Mouse (Mus musculus) mouse trophoblast stem cell (cell line): ENCODE results near the gene Sh2d3c.

Experiments
- in situ Hi-C, 2 experiments: fragments of 300-500 bp; cut with MseI, MboI; formaldehyde crosslinking; loops; 2 replicates in 1 of 2; 3 replicates in 1 of 2; pipeline ENCODE4 v1.15.1; 2025

Sh2d3c gene

GRCm38 (mm10) chr2:32722581-32722980 is 1.7 kb downstream of the Sh2d3c start:
- in situ Hi-C loops, result no loop called here

DNA sequence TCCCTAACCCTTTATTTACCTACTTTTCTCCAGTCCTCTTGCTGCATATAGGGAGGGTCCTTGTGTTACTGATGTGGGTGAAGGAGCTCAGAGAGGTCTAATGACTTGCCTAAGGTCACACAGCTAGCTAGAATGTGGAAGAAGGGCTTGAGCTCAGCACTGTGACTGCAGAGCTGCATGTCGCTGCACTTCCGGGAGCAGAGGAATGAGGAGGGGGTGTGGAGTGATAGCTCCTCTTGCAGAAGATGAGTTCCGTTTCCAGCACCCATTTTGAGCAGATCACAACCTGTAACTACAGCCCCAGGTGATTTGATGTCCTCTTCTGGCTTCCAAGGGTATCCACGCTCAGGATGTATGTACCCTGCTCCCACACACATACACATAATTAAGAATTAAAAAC is 3.3 kb downstream of the Sh2d3c start:
- in situ Hi-C loops, result no loop called here

GRCm38 (mm10) chr2:32724832-32725790 is 4.3 kb downstream of the Sh2d3c start:
- in situ Hi-C loops, result no loop called here

DNA sequence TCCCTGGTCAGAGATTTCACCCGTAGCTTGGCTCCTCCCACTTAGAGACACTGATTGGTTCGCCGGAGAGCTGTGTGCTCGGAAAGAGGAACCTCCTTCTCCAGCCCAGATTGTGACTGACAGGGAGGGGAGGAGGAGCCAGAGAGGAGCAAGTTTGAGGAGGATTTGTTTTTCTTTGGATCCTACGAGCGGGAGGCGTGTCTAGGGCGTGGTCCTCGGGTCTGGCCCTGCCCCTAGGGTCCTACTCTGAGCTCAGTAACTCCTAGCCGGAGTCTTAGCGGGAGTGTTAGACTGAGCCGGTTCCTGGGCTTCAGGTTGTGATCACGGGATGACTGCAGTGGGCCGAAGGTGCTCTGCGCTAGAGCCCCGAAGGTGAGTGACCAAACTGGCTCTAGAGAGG is 6.6 kb downstream of the Sh2d3c start:
- in situ Hi-C loops, result no loop called here

DNA sequence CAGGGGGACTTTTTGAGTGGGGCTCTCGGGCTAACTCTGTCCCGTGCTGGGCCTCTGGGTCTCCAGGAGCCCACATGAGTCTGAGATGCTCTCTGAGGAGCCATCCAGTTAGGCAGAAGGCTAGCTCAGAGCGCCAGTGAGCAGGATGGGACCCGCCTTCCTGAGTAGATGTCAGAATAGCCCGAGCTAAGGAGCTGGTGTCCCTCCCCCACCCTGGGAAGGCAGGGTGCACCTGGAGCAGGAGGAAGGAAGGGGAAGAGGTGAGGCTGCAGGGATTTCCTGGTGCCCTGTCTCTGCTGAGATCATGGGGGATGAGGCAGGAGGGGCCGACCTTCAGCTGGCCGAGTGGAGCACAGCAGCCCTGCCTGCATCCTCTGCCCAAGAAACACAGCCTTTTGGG is 7.6 kb downstream of the Sh2d3c start:
- in situ Hi-C loops, result no loop called here

DNA sequence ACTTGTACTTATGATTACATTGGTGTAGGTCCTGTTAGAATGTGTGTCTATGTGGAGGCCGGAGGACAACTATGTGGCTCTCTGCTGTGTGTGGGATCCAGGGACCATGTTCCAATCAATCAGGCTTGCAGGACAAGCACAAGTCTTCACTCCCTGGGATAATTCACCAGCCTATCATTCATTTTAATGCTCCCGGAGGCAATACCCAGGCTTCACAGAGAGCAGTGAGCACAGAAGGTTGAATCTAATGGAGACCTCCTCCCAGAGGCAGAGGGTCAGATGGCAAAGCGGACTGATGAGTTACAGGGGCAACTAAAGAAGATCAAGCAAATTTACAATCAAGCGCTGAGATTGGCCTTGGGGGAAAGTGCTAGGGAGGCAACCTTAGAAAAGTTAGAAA is 8.7 kb downstream of the Sh2d3c start:
- in situ Hi-C loops, result no loop called here

GRCm38 (mm10) chr2:32730854-32731253 is 10.0 kb downstream of the Sh2d3c start:
- in situ Hi-C loops, result no loop called here

DNA sequence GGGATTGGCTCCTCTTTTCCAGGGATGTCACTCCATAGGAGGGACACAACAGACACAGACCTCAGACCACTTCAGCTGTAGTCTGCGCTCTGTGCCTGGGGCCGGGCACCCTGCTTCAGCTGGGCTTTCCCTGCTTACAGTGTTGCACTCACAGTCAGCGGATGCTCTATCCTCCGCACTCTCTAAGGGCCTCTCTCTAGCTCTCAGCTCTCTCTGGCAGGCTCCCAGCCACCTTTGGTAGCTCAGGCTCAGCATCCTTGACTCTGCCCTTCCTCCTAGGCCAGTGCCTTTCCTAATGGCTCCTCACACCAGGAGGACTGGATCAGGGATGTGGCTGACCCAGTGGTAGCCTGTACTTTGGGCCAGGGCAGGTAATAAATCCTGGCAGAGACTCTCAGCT is 11.1 kb downstream of the Sh2d3c start:
- in situ Hi-C loops, result no loop called here

GRCm38 (mm10) chr2:32732695-32733094 is 11.8 kb downstream of the Sh2d3c start:
- in situ Hi-C loops, result no loop called here

DNA sequence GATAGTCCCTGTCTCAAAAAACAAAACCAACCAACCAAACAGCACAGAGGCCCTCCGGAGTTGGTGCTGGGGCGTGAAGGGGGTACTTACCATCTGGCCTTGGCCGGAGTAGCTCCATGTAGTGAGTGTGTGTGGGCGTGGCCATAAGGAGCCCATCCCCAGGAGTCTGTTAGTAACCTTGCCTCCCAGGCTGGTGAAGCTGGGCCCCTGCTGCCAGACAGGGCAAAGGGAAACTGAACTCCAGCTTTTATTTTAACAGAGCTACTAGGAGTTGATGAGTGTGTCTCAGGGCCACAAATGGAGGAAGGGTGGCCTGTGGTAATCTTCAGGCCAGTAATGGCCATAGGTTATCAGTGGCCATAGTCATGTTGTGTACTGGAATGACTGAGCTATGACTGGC is 13.6 kb downstream of the Sh2d3c start:
- in situ Hi-C loops, result no loop called here

DNA sequence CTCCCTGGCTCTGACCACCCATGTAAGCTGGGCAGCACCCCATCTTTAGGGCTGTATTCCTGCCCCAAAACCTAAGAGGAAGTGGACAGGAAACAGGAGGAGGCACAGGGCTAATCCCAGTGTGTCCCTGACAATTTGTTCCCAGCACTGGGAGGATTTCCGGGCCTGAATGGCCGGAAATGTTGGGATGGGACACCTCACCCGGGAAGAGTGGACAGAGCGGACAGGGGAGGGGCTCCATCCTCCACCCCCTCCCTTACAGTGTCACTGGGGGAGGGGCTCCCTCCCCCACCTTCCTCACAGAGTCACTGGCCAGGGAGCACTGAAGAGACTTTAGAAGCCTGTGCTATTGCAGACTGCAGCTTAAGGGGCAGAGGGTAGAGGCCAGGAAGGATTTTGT is 14.1 kb downstream of the Sh2d3c start:
- in situ Hi-C loops, result no loop called here

GRCm38 (mm10) chr2:32736306-32736829 is 15.5 kb downstream of the Sh2d3c start:
- in situ Hi-C loops, result no loop called here

DNA sequence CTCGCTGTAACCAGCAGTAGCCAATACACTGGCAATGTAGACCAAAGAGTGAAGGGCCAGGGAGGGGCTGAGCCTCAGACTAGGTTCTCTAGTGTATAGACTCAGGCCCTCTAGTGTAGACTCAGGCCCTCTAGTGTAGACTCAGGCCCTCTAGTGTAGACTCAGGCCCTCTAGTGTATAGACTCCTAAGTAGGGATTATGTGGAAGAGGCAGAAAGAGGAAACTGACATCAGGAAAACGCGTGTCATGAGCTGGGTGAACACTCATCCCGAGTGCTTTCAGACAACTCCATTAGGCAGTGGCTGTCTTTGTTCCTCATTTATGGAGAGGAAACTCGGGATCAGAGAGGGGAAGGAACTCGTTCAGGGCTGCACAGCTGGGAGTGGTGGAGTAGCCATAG is 16.2 kb downstream of the Sh2d3c start:
- in situ Hi-C loops, result no loop called here

GRCm38 (mm10) chr2:32739311-32739710 is 18.5 kb downstream of the Sh2d3c start:
- in situ Hi-C loops, result no loop called here

DNA sequence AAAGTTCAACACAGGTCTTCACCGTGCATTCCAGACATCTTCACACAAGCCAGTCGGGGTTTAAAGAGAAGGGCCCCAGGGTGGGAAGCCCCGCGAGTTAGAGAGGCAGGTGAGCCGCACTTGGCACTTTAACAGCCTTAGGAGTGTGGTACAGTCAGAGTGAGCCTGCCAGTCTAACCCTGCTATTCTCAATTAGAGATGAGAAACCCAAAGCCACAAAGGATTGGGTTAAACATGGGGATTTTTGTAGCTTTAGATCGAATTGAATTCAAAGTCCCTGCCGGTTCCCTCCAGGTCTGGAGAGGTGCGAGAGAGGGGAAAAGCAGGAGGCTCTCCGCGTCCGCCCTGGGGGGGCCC is 20.0 kb downstream of the Sh2d3c start, which contains the start of gene 6330409D20Rik:
Gene 6330409D20Rik (minus strand): TSS at position 101 of the 357 bp plus-strand sequence.
- in situ Hi-C loops, result no loop called here

DNA sequence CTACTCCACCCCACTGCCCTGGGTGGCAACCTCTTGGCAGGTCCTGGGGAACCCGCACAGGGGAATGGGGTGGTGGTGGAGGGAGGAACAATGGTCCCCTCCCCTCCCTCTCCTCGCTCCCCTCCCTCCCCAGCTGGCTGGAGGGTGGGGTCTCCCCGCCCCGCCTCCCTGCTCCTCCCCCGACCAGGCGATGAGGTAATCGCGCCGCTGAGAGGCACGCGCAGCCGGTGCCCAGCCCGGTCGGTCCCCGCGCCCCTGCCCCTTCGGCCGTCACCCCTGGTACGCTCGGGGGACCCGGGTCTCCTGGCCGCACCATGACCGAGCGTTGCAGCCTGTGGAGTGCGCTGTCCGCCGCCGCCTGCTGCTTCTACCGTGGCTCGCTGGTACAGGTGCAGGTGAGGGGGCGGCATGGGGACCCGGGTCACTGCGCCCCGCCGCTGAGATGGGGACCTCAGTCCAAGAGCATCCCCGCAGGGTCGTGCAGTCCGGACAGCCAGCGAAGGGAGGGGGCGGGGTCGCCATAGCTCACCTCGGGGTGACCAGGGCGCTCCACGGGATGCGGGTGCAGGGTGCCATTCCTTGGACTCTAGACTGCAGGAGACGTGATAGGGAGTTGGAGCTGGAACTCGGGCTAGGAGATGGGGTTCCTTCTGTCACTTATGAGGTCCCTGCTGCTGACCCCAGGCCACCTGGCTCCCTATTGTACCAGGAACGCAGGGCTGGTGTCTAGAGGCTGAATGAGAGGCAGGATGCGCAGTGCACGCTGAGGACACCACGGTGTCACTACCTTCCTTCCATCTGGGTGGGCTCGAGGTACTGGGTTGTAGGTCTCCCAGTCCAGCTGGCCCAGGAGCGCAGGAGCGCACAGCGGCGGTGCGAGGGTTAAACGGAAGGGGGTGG is 20.7 kb downstream of the Sh2d3c start:
- in situ Hi-C loops, result no loop called here

DNA sequence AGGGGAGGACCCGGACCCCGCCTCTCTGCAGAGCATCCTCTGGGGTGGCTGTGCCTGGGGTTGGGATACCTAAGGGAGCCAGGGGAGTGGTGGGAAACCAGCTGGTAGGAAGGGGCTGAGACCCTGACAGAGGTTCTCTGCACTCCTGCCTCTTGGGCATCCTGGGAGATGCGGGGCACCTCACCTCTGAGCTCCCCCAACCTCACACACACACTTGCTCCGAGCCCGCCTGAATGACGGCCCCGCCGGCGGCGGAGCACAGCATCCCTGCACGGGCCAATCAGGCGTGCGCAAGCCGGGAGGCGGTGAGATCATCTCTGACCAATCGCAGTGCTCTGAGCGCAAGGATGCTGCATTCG is 21.3 kb downstream of the Sh2d3c start:
- in situ Hi-C loops, result no loop called here

- in situ Hi-C loops, result no loop called here
Observed at GRCm38 (mm10) chr2:32744272-32744982, 23.6 kb downstream of the Sh2d3c start.

- in situ Hi-C loops, result no loop called here
Observed at GRCm38 (mm10) chr2:32749082-32749481, 28.2 kb downstream of the Sh2d3c start.

DNA sequence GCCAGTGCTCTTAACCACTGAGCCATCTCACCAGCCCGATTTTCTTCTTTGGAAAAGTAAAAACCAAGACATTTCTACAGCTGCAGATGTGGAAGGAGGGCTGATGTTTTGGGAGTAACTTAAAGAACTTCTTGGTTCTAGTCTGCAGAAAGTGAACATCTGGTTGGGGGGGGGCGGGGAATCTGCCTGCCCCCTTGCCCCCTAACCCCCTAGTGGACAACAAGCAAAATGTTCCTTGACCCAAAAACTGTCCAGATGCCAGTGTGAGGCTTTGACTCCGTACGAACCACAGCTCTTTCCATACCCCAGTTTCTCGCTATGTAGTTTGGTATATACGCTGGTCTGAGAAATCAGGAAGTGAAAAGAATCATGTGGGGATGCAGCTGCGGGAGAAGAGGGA is 29.3 kb downstream of the Sh2d3c start:
- in situ Hi-C loops, result no loop called here

DNA sequence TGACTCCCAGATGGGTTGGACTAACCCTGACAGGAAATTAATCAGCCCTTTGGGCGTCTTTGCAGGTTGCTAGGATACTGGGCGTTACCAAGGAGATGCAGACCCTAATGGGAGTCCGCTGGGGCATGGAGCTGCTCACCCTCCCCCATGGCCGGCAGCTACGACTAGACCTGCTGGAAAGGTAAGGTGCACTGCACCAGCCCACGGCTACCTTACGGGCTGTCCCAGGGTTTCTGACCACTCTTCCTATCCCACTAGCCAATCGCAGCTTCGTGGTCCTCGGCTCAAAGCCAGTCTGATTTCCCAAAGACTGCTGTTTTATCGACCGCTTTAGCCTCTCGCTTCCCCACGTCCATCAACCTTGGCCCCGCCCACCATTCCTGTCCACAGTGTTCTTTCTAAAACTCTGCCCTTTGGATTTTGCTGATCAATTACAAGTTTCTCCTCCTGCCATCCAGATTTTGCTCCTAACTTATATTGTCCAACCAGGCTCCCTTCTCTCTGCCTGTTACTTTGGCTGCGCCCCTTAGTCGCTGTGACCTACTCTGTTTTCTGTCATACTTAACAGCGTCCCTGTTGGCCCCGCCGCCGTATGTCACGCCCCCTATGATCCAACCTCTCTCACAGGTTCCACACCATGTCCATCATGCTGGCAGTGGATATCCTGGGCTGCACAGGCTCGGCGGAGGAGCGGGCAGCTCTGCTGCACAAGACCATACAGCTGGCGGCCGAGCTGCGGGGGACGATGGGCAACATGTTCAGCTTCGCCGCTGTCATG is 30.2 kb downstream of the Sh2d3c start:
- in situ Hi-C loops, result no loop called here
